37 mouse cellular contexts compared by ENCODE assay signal in the genomic region with DNA sequence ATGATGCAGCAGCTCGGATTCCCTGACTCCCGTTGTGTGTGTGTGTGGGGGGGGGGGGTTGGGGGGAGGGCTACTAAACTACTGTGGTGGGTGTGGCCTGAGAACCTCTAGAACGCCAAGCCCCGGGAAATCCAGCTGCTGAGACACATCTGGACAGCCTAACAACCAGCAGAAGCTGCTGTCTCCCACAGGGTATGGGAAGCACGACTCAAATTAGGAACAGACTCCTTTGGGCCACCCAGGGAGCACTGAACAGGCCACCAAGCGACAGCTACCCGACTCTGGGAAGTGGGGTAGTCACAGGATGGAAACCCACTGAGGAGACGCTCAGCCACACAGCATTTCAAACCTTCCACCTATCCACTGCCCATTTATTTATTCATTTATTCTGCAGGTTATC. TPM values are rescaled to one million over a fixed set of nuclear protein-coding genes. Genes with fewer than 3 reads are reported as not detected.
DNase-seq lines count a peak whose midpoint lies in the region; ATAC-seq and TF ChIP-seq lines count a peak whose summit lies in the region.
"Had no signal": no experiment of that assay in that cellular context is flagged by ENCODE, and none has a peak within 500 bp of the region (broad histone marks: within the 10 kb centered on the region; RNA-seq: fewer than 3 reads in every experiment).

No protein-coding gene starts in this region.

- no peak overlapping the region for H3K4me2 ChIP-seq in hindbrain, embryonic 16.5 days (ENCODE audit: low read length)
- H3K4me2 ChIP-seq in hindbrain, postnatal 0 days (ENCODE audit: low read depth, low read length), result no peak overlapping the region
- no peak overlapping the region for H3K4me2 ChIP-seq in embryonic facial prominence, embryonic 14.5 days (ENCODE audit: low read depth, low read length)
- H3K4me2 ChIP-seq in limb, embryonic 13.5 days (replicated peaks), result no peak overlapping the region
- H3K4me2 ChIP-seq: forebrain, embryonic 13.5 days; heart, embryonic 12.5 days; hindbrain, embryonic 15.5 days; intestine, embryonic 15.5 days; liver, embryonic 11.5 days; lung, embryonic 15.5 days; midbrain, embryonic 12.5 days; neural tube, embryonic 12.5 days had no signal

- no peak overlapping the region for H3K4me3 ChIP-seq in hindbrain, embryonic 16.5 days (ENCODE audit: low read length)
- H3K4me3 ChIP-seq in hindbrain, postnatal 0 days (ENCODE audit: low read length), result no peak overlapping the region
- no peak overlapping the region for H3K4me3 ChIP-seq in embryonic facial prominence, embryonic 14.5 days (ENCODE audit: low read depth, low read length)
- H3K4me3 ChIP-seq in limb, embryonic 13.5 days, result no peak overlapping the region
- H3K4me3 ChIP-seq: forebrain, embryonic 13.5 days; heart, adult 2 months; heart, embryonic 12.5 days; hindbrain, embryonic 15.5 days; intestine, embryonic 15.5 days; lung, embryonic 15.5 days; midbrain, embryonic 12.5 days; myocyte; neural tube, embryonic 12.5 days had no signal

- 70% methylated on average over 8 of the region's 8 CpGs for WGBS in hindbrain, embryonic 16.5 days
- 72% methylated on average over 8 of the region's 8 CpGs for WGBS in hindbrain, postnatal 0 days
- 18% methylated on average over 6 of the region's 8 CpGs for WGBS in embryonic facial prominence, embryonic 14.5 days
- 15% methylated on average over 8 of the region's 8 CpGs for WGBS in limb, embryonic 13.5 days

- H3K4me1 ChIP-seq in hindbrain, embryonic 16.5 days (ENCODE audit: control insufficient read depth, insufficient read depth, low read depth, low read length), result no peaks in the 10 kb centered on the region
- H3K4me1 ChIP-seq in hindbrain, postnatal 0 days (ENCODE audit: insufficient read depth, low read length), result no peaks in the 10 kb centered on the region
- H3K4me1 ChIP-seq in embryonic facial prominence, embryonic 14.5 days (ENCODE audit: control insufficient read depth, insufficient read depth, low read length), result no peaks in the 10 kb centered on the region
- H3K4me1 ChIP-seq in limb, embryonic 13.5 days, result peaks cover 14% of the 10 kb centered on the region; the same call in 1 of the 2 replicates
- H3K4me1 ChIP-seq: forebrain, embryonic 13.5 days; heart, embryonic 12.5 days; hindbrain, embryonic 15.5 days; intestine, embryonic 15.5 days; lung, embryonic 15.5 days; neural tube, embryonic 12.5 days had no signal

- TF ChIP-seq CTCF in hindbrain, postnatal 0 days (IDR thresholded peaks at IDR 0.05; ENCODE audit: low read depth), result no peak

- no peaks in the 10 kb centered on the region for H3K27me3 ChIP-seq in hindbrain, embryonic 16.5 days (replicated peaks; ENCODE audit: control insufficient read depth, insufficient read depth, low read length)
- no peaks in the 10 kb centered on the region for H3K27me3 ChIP-seq in hindbrain, postnatal 0 days (ENCODE audit: insufficient read depth, low read length)
- H3K27me3 ChIP-seq in embryonic facial prominence, embryonic 14.5 days (replicated peaks; ENCODE audit: control insufficient read depth, insufficient read depth, low read length), result no peaks in the 10 kb centered on the region
- H3K27me3 ChIP-seq in limb, embryonic 13.5 days, result 0 out of 2 replicates have a peak, but pooled peaks cover 3% of the 10 kb centered on the region
- H3K27me3 ChIP-seq: forebrain, embryonic 13.5 days; heart, embryonic 12.5 days; hindbrain, embryonic 15.5 days; intestine, embryonic 15.5 days; lung, embryonic 15.5 days; midbrain, embryonic 12.5 days; neural tube, embryonic 12.5 days had no signal

- H3K9ac ChIP-seq in hindbrain, embryonic 16.5 days (ENCODE audit: low read depth, low read length), result no peak overlapping the region
- H3K9ac ChIP-seq in hindbrain, postnatal 0 days (replicated peaks; ENCODE audit: low read length), result no peak overlapping the region
- H3K9ac ChIP-seq in embryonic facial prominence, embryonic 14.5 days (ENCODE audit: low read depth, low read length), result no peak overlapping the region
- H3K9ac ChIP-seq in limb, embryonic 13.5 days, result no peak overlapping the region
- H3K9ac ChIP-seq: forebrain, embryonic 13.5 days; heart, embryonic 12.5 days; hindbrain, embryonic 15.5 days; intestine, embryonic 15.5 days; lung, embryonic 15.5 days; midbrain, embryonic 12.5 days; neural tube, embryonic 12.5 days had no signal

- no peaks in the 10 kb centered on the region for H3K36me3 ChIP-seq in hindbrain, embryonic 16.5 days (ENCODE audit: control insufficient read depth, insufficient read depth, low read length)
- no peaks in the 10 kb centered on the region for H3K36me3 ChIP-seq in hindbrain, postnatal 0 days (ENCODE audit: insufficient read depth, low read length)
- no peaks in the 10 kb centered on the region for H3K36me3 ChIP-seq in embryonic facial prominence, embryonic 14.5 days (ENCODE audit: control insufficient read depth, insufficient read depth, low read length)
- H3K36me3 ChIP-seq in limb, embryonic 13.5 days, result no peaks in the 10 kb centered on the region
- H3K36me3 ChIP-seq: heart, embryonic 12.5 days; hindbrain, embryonic 15.5 days; intestine, embryonic 15.5 days; lung, embryonic 15.5 days; midbrain, embryonic 12.5 days; neural tube, embryonic 12.5 days had no signal

- no peak overlapping the region for H3K27ac ChIP-seq in hindbrain, embryonic 16.5 days (ENCODE audit: low read depth, low read length)
- H3K27ac ChIP-seq in hindbrain, postnatal 0 days, result no peak overlapping the region
- no peak overlapping the region for H3K27ac ChIP-seq in embryonic facial prominence, embryonic 14.5 days (replicated peaks; ENCODE audit: low read depth, low read length)
- H3K27ac ChIP-seq in limb, embryonic 13.5 days, result no peak overlapping the region
- H3K27ac ChIP-seq: forebrain, embryonic 13.5 days; heart, adult 2 months; hindbrain, embryonic 15.5 days; intestine, embryonic 15.5 days; kidney, postnatal 0 days; lung, embryonic 15.5 days; midbrain, embryonic 12.5 days; neural tube, embryonic 12.5 days; stomach, postnatal 0 days had no signal

- no peaks in the 10 kb centered on the region for H3K9me3 ChIP-seq in hindbrain, embryonic 16.5 days (ENCODE audit: control insufficient read depth, low read length)
- no peaks in the 10 kb centered on the region for H3K9me3 ChIP-seq in hindbrain, postnatal 0 days (ENCODE audit: low read length)
- H3K9me3 ChIP-seq in embryonic facial prominence, embryonic 14.5 days (ENCODE audit: control insufficient read depth, low read length), result no peaks in the 10 kb centered on the region
- H3K9me3 ChIP-seq in limb, embryonic 13.5 days, result no peaks in the 10 kb centered on the region
- H3K9me3 ChIP-seq: forebrain, embryonic 13.5 days; heart, embryonic 12.5 days; hindbrain, embryonic 15.5 days; intestine, embryonic 15.5 days; lung, embryonic 15.5 days; midbrain, embryonic 12.5 days; neural tube, embryonic 12.5 days had no signal

- no peak for DNase-seq in hindbrain, postnatal 0 days (ENCODE audit: low spot score)
- DNase-seq in embryonic facial prominence, embryonic 14.5 days (ENCODE audit: low spot score), result peak; percentile 50
- no peak for DNase-seq in cerebellum, adult 18-20 months
- DNase-seq: adrenal gland, postnatal 25 days; cerebellum, adult 11-12 months; gastrocnemius, postnatal 36 days; heart, adult 2 months; heart, postnatal 4 days; kidney, adult 2 months; layer of hippocampus, adult 9-11 months; right cerebral cortex, adult 18-20 months; spleen, adult 18-20 months; thymus, adult 18-20 months; thymus, postnatal 25 days had no signal

- ATAC-seq in hindbrain, embryonic 16.5 days, result 0 out of 2 replicates have a peak, but pooled peaks have one; percentile 14
- ATAC-seq in hindbrain, postnatal 0 days, result no peak
- ATAC-seq in embryonic facial prominence, embryonic 14.5 days (ENCODE audit: low read depth), result 0 out of 2 replicates have a peak, but pooled peaks have one; percentile 9
- ATAC-seq in limb, embryonic 13.5 days (ENCODE audit: low FRiP score, low read depth), result peak; percentile 32; the same call in 1 of the 2 replicates
- no peak for ATAC-seq in CD4-positive, CD25-positive, alpha-beta regulatory T cell, adult 4 months
- ATAC-seq in megakaryocyte-erythroid progenitor cell, adult 5-6 weeks (replicated peaks; ENCODE audit: low FRiP score, low TSS enrichment, poor library complexity, severe bottlenecking), result no peak
- ATAC-seq: forebrain, embryonic 13.5 days; intestine, embryonic 15.5 days had no signal

RNA-seq across cellular contexts. Expression of gene Clec3a, which starts 54.2 kb away (rescaled TPM):
- polyA plus RNA-seq in hindbrain, embryonic 16.5 days (2015; fragmentation: Nextera tagmentation; extraction: Ambion mirVana), result 0.29 and 0.39 TPM in 2 replicates
- 0.84 TPM in 1 of 2 replicates, not detected in the other for total RNA-seq in hindbrain, postnatal 0 days (2014; rRNA removed)
- polyA plus RNA-seq in hindbrain, postnatal 0 days (2015; fragmentation: Nextera tagmentation; extraction: Ambion mirVana), result 0.44 TPM in 1 of 2 replicates, not detected in the other
- 2.1 and 3.3 TPM in 2 replicates for polyA plus RNA-seq in embryonic facial prominence, embryonic 14.5 days (2014; fragmentation: Nextera tagmentation; extraction: Ambion mirVana)
- polyA plus RNA-seq in limb, embryonic 13.5 days (2015; fragmentation: Nextera tagmentation; extraction: Ambion mirVana), result 0.88 and 0.94 TPM in 2 replicates
- not detected for polyA plus RNA-seq in CD4-positive, CD25-positive, alpha-beta regulatory T cell, adult 4 months (2017; shearing (Covaris generic))
- total RNA-seq in megakaryocyte-erythroid progenitor cell, adult 5-6 weeks (2014; fragmentation: Nextera tagmentation), result not detected in 2 replicates
- not detected in 2 replicates for total RNA-seq in megakaryocyte-erythroid progenitor cell, adult 5-6 weeks (2017)
- total RNA-seq: adrenal gland, postnatal 25 days; common myeloid progenitor, adult 5-6 weeks; gastrocnemius, adult 18-20 months; gastrocnemius, postnatal 36 days; left cerebral cortex, postnatal 36 days; megakaryocyte progenitor cell, adult 5-6 weeks; midbrain, postnatal 0 days had no signal
- polyA plus RNA-seq: forebrain, embryonic 13.5 days; heart, embryonic 12.5 days; heart, postnatal 0 days; hindbrain, embryonic 15.5 days; intestine, embryonic 15.5 days; kidney, adult 2 months; kidney, postnatal 0 days; large intestine, adult 2 months; liver, embryonic 11.5 days; liver, embryonic 16.5 days; myocyte; neural tube, embryonic 12.5 days; stomach, postnatal 0 days had no signal

Comparison
In these comparisons a context has a peak if more than half of its experiments do, and no peak if none do; other contexts are left out.
1. ATAC-seq: peak in hindbrain, embryonic 16.5 days (single experiment), embryonic facial prominence, embryonic 14.5 days (single experiment) and limb, embryonic 13.5 days (single experiment); none in hindbrain, postnatal 0 days (single experiment), CD4-positive, CD25-positive, alpha-beta regulatory T cell, adult 4 months (single experiment) and megakaryocyte-erythroid progenitor cell, adult 5-6 weeks (single experiment).